Mouse (Mus musculus) liver, postnatal 0 days (tissue): ENCODE data around the gene D5Ertd579e.

ENCODE experiments used
- CTCF ChIP-seq: sonication (generic); IDR thresholded peaks from 2 replicates; pipeline ENCODE4 v1.5.1; 2016; ENCODE audit warnings: antibody characterized with exemption, low read depth
- EP300 ChIP-seq: IDR thresholded peaks from 2 replicates; pipeline ENCODE4 v1.6.1; 2016; ENCODE audit warnings: antibody characterized with exemption, low read depth, mild to moderate bottlenecking

DNA sequence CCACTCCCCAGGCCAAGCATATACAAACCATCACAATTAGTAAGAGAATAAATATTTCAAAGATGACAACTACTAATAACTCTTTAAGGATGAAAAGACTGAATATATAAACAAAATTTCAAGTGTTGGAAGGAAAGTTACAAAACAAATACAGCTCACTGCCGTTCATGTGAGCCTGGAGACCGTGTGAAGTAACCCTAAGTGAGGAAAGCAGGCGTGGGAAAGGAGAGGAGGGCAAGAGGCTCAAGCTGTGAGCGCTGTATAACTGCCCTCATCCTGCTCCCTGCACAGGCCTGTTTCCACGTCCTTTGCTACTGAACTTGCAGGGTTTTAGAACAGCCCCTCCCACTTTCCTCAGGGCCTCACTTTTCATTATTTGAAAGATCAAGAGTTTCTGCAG, 70.2 kb downstream of the D5Ertd579e start:
- TF ChIP-seq CTCF = no peak
- TF ChIP-seq EP300 = no peak
